14 mouse cellular contexts compared by ENCODE assay signal in genomic region chr17:23542835-23543234, GRCm38 (mm10). TPM values are rescaled to one million over a fixed set of nuclear protein-coding genes. Genes with fewer than 3 reads are reported as not detected.
DNase-seq lines count a peak whose midpoint lies in the region; ATAC-seq and TF ChIP-seq lines count a peak whose summit lies in the region.
"Had no signal": no experiment of that assay in that cellular context is flagged by ENCODE, and none has a peak within 500 bp of the region (broad histone marks: within the 10 kb centered on the region; RNA-seq: fewer than 3 reads in every experiment).

No protein-coding gene starts in this region.

- intact Hi-C loops in gastrocnemius, postnatal 36 days (cut with DNase I), result loop anchor here (10.0 kb wide), 1 partner anchor 348 kb away; the partner anchor contains the start of gene Zfp40

- no peak overlapping the region for H3K27ac ChIP-seq in cerebellum, adult 2 months (ENCODE audit: insufficient read depth, low read length)
- H3K27ac ChIP-seq in kidney, embryonic 14.5 days (ENCODE audit: low read depth, low read length), result no peak overlapping the region
- H3K27ac ChIP-seq: kidney, postnatal 0 days; limb, embryonic 13.5 days; neural tube, embryonic 15.5 days had no signal

- no peak for TF ChIP-seq CTCF in cerebellum, adult 2 months (IDR thresholded peaks at IDR 0.05; ENCODE audit: borderline replicate concordance, insufficient read depth, low read depth, low read length)

- no peaks in the 10 kb centered on the region; the same call in 1 of the 2 replicates for H3K27me3 ChIP-seq in cerebellum, adult 2 months (ENCODE audit: control insufficient read depth, insufficient read depth, low read length)
- peaks cover 12% of the 10 kb centered on the region; the same call in 1 of the 2 replicates for H3K27me3 ChIP-seq in kidney, embryonic 14.5 days (ENCODE audit: control insufficient read depth, insufficient read depth, low read length)

- DNase-seq in cerebellum, adult 9-11 months, result peak; percentile 9
- DNase-seq in cerebellum, adult 2 months, result no peak
- DNase-seq in kidney, adult 8-10 months, result no peak
- DNase-seq in testis, postnatal 10 days (ENCODE audit: low spot score), result peak; percentile 31
- DNase-seq in testis, postnatal 14 days (ENCODE audit: low spot score), result no peak
- no peak for DNase-seq in gastrocnemius, postnatal 36 days
- DNase-seq in kidney, adult 9 months, result no peak

- no peaks in the 10 kb centered on the region; the same call in 1 of the 2 replicates for H3K4me1 ChIP-seq in cerebellum, adult 2 months (ENCODE audit: control insufficient read depth, insufficient read depth, low read length)
- peaks cover 18% of the 10 kb centered on the region for H3K4me1 ChIP-seq in kidney, embryonic 14.5 days (ENCODE audit: control insufficient read depth, insufficient read depth, low read length)

- H3K9ac ChIP-seq in kidney, embryonic 14.5 days (ENCODE audit: low read depth, low read length), result no peak overlapping the region
- H3K9ac ChIP-seq: neural tube, embryonic 15.5 days had no signal

- no peak overlapping the region for H3K4me3 ChIP-seq in cerebellum, adult 2 months (replicated peaks; ENCODE audit: insufficient read depth, low read depth, low read length)
- H3K4me3 ChIP-seq in kidney, embryonic 14.5 days (ENCODE audit: low read length), result no peak overlapping the region

- no peaks in the 10 kb centered on the region for H3K9me3 ChIP-seq in kidney, embryonic 14.5 days (ENCODE audit: control insufficient read depth, low read length)
- H3K9me3 ChIP-seq: limb, embryonic 13.5 days; neural tube, embryonic 15.5 days had no signal

- 61% methylated on average over 4 of the region's 4 CpGs for WGBS in cerebellum, adult 2 months
- 45% methylated on average over 4 of the region's 4 CpGs for WGBS in kidney, embryonic 14.5 days

- H3K4me2 ChIP-seq in kidney, embryonic 14.5 days (replicated peaks; ENCODE audit: low read depth, low read length), result 0 out of 2 replicates have a peak overlapping the region, but pooled peaks have one; percentile 8

- no peak for ATAC-seq in kidney, embryonic 14.5 days (ENCODE audit: low FRiP score, low TSS enrichment)

- no peaks in the 10 kb centered on the region for H3K36me3 ChIP-seq in kidney, embryonic 14.5 days (ENCODE audit: control insufficient read depth, insufficient read depth, low read length)
- H3K36me3 ChIP-seq: limb, embryonic 13.5 days; neural tube, embryonic 15.5 days had no signal

- TF ChIP-seq POLR2A in cerebellum, adult 2 months (IDR thresholded peaks at IDR 0.05; ENCODE audit: borderline replicate concordance, insufficient read depth, low read length), result no peak

RNA-seq across cellular contexts. Expression of gene Zfp213, which starts 21.2 kb away (rescaled TPM):
- polyA plus RNA-seq in cerebellum, adult 2 months (2012; rRNA removed), result 9.2 and 9.5 TPM in 2 replicates
- polyA plus RNA-seq in kidney, embryonic 14.5 days (2014; fragmentation: Nextera tagmentation; extraction: Ambion mirVana), result 19.5 and 24.9 TPM in 2 replicates
- 1 to 10 TPM; 1.8 TPM for total RNA-seq in gastrocnemius, postnatal 36 days (2021)

RNA-seq across cellular contexts. Expression of gene Zfp13, which starts 56.5 kb away (rescaled TPM):
- 25.6 and 27.2 TPM in 2 replicates for polyA plus RNA-seq in cerebellum, adult 2 months (2012; rRNA removed)
- 15.3 and 19.1 TPM in 2 replicates for polyA plus RNA-seq in kidney, embryonic 14.5 days (2014; fragmentation: Nextera tagmentation; extraction: Ambion mirVana)
- 1 to 10 TPM; 1.5 to 1.8 TPM for total RNA-seq in gastrocnemius, postnatal 36 days (2021)

RNA-seq across cellular contexts. Expression of gene Zscan10, which starts 57.8 kb away (rescaled TPM):
- 0.13 and 0.16 TPM in 2 replicates for polyA plus RNA-seq in cerebellum, adult 2 months (2012; rRNA removed)
- polyA plus RNA-seq in kidney, embryonic 14.5 days (2014; fragmentation: Nextera tagmentation; extraction: Ambion mirVana), result 0.29 and 0.45 TPM in 2 replicates
- total RNA-seq in gastrocnemius, postnatal 36 days (2021), result not detected
- total RNA-seq: gastrocnemius, postnatal 4 days; megakaryocyte progenitor cell, adult 5-6 weeks had no signal
- polyA plus RNA-seq: kidney, postnatal 0 days; neural tube, embryonic 15.5 days; spleen, adult 2 months had no signal

Comparison
In these comparisons a context has a peak if more than half of its experiments do, and no peak if none do; other contexts are left out.
1. DNase-seq: peak in cerebellum, adult 9-11 months (single experiment) and testis, postnatal 10 days (single experiment); none in cerebellum, adult 2 months (0 of 2), kidney, adult 8-10 months (0 of 2), testis, postnatal 14 days (single experiment), gastrocnemius, postnatal 36 days (0 of 2) and kidney, adult 9 months (single experiment).